Mouse (Mus musculus) spleen, postnatal 36 days (tissue): Measurements from ENCODE around the gene Gcn1l1.
"Not testable (repeated sequence)": the region's sequence is repeated elsewhere in the genome, so short reads cannot be mapped to it uniquely, and the experiment has no call there.

Source experiments
- DNase-seq, 2 experiments: peaks; one replicate each; pipeline ENCODE4 v3.0.0; 2022; ENCODE audit warnings: low spot score in 2 of 2, mixed read lengths in 1 of 2

Gcn1l1 gene

DNA sequence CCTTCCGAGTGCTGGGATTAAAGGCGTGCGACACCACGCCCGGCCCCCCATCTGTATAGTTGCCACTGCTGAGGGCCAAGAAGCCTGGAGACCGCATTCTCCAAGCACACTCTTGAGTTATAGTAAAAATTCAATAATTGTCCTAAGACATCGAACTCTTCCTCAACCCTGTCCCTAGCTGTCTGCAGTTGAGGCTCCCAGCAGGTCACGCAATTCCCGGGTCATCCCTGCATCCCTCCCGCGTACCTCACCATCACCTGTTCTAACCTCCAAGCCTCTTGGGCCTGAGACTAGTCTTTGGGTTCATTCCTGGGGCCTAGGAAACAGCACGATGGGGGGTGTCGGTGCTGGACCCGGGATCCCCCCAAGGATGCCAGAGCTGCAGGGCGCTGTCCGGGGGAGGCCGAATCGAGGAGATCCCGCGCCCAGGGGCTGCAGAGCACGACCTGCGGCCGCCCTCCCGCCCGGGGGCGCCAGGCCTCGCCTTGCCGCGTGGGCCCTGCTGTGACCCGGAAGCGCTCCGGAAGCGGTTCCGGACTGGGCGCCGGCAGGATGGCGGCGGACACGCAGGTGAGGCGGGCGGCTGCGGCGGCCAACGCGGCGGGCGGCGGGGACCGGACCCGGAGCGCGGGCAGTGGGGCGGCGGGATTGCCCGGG lies at the start of gene Gcn1l1:
Gene Gcn1l1 (plus strand): TSS at position 518 of the 657 bp plus-strand sequence.
- peak; percentile 75 to 78 for DNase-seq

DNA sequence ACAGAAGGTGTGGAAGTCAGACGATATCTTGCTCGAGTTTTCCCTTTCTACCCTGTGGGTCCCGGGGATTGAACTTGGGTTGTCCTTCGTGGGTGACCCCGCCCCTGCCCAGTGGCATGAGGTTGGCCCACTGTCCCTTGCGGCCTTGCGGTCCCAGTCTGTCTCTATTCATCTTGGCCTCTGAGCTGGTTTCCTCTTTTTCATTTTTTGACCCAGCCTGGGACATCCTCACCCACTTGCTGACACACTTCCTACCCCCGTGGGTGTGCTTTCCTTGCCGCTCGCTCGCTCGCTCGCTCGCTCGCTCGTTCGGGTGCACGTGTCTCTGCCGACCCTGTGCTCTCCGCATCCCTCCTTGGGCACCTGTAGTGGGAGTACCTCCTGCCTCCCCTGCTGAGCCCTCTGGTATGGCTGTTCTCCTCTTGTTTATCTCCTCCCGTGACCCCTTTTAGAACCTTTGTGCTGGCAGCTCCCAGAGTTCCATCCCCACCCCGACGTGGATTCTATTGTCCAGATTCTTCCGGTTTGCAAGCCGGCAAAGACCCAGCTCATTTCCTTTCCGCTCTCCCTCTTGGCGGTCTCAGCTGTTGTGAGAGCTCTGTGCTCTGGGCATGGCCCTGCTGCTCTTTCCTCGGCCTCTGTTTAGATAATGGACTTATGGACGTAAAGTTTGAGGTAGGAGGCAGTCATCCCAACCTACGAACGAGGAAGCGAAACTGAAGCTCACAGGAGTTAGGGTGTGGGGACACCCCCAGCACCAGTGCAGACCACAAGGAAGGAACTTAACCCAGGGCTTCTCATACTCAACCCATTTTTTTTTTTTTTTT lies 48.8 kb upstream of the Gcn1l1 start:
- DNase-seq = peak; percentile 87 to 88

DNA sequence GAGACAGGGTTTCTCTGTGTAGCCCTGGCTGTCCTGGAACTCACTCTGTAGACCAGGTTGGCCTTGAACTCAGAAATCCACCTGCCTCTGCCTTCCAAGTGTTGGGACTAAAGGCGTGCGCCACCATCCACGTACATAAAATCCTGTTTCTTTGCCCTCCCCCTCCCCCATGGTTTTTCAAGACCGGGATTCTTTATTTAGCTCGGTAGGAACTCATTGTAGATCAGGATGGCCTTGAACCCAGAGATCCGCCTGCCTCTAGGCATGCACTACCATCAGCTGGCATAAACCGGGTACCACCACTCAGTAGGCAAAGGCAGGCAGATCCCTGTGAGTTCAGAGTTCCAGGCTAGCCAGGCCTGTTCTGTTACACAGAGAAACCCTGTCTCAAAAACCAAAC lies 48.1 kb upstream of the Gcn1l1 start:
- no peak for DNase-seq

DNA sequence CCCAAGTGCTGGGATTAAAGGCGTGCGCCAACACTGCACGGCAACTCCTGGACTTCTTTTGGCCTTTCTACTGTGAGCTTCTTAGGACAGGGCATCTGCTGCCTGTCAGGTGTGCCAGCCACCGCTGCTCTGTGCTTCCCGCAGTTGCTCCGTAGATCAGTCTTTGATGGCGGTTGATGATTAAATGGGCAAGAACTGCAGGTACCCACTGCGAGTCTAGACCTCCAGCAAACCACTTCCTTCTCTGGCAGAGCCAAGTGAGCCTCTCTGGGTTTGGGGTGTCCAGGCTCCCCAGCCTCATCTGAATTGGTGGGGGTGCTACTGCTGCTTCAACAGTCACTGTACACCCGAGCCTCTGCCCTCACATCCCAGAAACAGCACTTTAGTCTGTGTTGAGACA lies 47.6 kb upstream of the Gcn1l1 start:
- no peak for DNase-seq

DNA sequence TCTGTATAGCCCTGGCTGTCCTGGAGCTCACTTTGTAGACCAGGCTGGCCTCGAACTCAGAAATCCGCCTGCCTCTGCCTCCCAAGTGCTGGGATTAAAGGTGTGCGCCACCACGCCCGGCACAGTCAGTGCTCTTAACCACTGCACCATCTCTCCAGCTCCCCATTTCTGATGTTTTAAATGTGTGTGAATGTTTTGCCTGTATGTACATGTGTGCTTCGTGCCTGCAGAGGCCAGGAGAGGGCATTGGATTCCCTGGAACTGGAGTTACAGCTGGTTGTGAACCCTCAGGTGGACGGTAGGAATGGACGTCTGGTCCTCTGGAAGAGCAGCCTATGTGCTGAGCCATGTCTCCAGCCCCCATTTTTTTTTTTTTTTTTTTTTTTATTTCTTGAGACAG lies 46.8 kb upstream of the Gcn1l1 start:
- not testable (repeated sequence) for DNase-seq

DNA sequence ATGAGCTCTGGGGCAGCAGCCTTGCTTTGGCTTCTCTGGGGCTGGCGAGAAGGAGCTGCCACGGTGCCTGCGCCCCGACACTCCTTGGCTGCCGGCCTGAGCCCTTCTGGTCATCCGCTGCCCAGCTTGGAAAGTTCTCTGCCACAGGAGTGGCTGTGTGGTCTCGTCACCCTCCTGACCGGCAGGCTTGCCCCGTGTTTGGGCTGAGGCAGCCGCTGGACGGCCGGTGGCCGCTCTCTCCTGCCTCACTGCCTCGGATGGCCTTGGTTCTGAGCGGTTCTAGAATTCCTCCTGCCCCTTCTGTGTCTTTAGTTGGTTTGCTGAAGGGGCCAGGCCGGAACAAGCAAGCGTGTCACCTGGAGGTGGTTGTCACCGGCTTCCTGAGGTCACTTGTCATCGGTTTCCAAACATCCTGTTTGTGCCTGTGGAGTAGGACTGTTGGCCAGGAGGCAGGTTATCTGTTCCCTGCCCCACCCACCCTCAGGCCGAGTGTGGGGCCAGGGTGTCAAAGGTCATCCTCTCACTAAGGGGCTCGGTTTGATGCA lies 44.7 kb upstream of the Gcn1l1 start:
- no peak for DNase-seq

DNA sequence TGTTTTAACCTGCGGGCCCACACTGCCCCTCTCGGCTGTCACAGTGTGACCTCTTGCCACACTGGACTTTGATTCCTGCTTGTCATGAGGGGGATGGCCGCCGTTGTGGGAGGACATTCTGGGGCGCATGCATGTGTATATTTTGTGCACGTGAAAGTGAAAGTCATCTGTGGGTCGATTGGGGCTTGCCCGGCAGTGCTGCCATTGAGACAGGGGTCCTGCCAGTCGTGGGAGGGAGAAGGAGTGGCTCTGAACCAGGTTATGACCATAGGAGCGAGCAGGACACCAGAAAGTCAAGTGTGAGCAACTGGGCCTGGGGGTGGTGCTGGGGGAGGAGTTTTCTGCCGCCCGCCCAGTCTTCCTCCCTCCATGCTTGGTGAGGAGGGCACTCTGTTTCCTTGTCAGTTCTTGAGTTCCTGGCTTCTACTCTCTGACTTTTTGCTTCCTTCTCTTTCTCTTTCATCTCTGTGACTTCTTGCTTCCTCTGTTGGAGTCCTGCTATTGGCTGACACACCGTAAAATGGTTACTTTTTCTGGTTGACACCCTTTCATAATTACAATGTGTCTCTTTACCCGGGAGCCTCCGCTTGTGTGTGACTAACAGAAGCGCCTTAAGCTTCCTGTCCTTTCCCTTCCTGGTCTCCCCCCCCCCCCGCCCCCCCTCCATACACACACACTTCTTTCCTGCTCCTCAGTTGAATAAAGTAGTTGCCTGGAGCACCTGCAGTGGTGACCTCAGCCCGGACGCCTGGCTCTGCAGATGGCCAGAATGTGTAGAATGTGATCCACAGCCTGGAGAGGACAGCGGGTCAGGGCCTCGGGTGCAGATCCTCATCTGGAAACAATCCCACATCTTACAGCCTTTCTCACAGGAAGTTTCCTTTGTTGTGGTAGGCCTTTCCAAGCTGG lies 43.2 kb upstream of the Gcn1l1 start:
- DNase-seq = peak; percentile 64 to 66

DNA sequence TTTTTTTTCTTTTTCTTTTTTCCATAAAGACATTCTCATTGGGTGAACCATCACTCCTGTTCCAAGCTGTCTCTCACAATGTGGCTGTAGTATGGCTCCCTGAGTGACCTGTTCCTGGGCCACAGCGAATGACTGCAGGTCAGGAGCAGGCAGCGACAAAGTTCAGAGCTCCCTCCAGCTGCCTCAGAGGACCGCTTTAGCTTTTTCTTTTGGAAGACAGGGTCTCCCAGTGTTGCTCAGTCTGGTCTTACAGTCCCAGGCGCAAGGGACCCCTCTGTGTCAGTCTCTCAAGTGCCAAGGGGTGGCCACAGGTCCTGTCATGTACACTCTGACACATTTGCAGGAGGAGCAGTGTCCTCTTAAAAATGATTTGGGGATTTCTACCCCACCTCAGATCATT lies 42.5 kb upstream of the Gcn1l1 start:
- DNase-seq = no peak

DNA sequence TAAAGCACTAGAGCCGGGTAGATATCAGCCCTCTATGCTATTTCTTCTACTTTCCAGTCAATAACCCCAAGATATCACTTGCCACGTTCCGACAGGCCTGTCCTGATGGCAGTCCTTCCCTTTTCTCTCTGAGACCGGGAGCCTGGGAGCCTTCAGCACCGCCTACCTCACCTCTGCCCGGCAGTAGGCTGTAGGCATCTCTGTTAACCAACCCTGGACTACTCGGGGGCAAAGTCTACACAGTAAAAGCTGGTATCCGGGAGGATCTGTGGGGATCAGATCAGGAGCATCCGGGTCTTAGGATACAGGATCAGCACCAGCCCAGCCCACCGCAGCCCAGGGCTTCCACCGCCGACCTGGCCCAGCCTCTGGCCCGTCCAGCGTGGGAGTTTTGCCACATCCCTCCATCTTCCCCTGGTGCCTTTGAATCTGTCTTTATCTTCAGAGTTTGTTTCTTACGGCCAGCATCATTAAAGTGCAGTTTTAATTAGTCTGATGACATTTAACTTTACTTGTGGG lies 42.0 kb upstream of the Gcn1l1 start:
- no peak for DNase-seq

DNA sequence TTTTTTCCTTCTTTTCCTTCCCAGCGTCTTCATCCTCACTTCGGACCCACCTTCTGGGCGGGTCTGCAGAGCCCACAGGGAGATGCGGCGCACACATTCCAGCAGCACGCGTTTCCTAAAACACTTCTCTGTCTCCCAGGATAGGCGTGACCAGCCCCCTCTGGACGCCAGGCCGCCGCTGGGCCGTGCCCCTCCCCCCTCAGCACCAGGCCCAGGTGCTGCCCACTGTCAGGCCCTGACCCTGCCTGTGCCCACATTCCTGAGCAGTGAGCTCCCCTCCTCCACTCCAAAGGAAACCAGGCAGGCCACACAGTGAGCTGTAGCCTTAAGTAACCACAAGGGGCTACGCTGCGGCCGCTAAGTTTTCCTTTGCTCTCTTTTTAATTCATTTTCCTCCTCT lies 41.1 kb upstream of the Gcn1l1 start:
- no peak for DNase-seq

DNA sequence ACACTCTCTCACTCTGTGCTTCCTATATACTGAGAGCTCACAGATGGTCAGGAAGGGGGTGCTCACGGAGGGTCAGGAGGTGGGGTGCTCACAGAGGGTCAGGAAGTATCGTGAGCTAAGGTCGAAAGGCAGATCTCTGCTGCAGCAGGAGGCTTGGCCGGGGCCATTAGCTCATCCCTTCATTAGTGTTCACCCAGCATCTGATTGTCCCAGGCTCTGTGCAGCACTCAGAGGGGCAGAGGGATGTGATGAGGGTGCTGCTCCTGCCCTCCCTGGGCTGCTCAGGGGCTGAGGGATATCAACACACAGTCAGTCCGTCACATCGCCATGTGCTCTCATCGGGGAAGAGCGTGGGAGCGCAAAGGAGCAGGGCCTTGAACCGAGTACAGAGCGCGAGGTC lies 40.6 kb upstream of the Gcn1l1 start:
- DNase-seq = no peak

DNA sequence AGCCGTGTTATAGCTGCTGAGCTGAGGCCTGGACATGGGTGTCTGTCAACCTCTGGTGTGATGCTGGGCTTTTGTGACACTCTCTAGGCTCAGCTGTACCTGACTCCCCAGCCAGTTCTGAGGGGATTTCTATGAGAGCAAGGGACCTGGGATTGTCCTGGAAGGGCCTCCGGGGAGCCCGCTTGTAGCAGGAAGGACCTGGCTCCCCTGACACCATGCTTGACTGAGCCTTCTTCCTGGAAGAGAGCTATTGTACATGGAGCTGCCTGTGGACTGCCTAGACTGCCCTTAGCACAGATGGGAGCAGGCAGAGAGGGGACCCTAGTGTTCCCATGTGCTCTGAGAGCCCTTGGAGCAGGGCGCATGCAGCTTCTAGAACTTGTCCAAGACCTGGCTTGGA lies 39.6 kb upstream of the Gcn1l1 start:
- DNase-seq = no peak

DNA sequence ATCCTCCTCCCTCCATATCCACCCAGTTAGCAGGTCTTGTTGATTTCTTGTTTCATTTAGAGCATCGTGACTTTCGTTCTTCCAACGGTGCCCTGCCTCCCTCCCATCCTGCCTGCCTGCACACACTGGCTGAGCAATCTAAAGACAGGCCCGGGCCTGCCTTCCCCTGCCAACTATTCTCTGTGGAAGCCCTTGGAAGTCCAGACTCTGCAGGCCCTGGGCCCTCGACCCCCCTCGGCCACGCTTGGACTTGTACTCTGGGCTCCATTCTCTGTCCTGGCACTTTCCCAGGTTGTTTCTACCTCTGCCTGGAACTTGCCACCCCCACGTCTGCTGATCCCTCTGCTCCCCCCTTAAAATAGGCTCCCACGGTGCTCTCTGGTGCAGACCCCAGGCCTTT lies 39.1 kb upstream of the Gcn1l1 start:
- DNase-seq = no peak

DNA sequence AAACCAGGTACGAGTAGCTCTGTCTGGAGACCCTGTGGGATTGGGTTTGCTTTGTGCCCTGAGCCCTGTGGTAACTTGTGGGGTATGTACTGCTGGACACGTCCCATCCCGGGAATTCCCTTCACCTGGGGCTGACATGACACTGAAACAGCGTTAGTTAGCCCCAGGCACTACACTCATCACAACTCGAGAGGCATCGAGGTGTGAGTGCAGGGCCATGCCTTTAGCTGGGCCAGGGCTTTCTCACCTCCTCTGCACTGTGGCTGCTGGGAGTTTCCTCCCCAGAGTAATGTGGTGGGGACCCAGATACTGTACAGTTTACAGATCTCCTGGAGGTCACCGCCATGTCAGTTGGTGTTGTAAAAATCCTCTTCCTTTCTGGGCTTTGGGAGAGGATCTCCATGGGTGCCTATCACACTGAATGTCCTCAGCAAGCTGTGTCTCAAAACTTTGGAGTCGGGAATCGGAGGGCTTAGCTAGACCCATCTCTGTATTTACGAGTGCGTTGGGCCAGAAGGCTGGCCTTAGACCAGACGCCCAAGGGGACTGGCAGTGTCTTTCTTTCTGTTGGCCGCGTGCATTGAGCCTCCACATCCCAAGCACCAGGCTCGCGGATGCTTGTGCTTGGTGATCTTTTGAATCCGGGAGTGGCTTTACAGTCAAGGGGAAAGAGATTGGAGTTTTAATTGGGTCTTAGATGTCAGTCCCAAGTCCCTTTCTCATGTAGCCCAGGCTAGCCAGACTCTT lies 38.4 kb upstream of the Gcn1l1 start:
- DNase-seq = no peak

DNA sequence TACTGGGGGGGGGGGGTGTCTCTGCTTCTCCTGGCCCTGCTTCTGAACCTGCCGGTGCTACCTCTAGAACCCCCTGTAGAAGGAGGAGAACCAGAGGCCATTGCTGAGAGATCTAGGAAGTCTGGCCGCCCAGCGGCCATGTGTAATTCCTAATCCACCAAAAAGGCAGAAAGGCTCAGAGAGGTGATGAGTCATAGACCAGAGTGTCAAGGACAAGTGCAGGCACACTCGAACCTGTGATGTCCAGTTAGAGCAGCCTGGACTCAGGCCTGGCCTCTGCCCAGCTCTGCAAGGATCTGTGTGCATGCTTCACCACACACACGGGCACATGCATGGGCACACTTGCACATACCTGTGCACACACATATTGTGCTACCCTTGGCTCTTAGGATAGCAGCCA lies 36.9 kb upstream of the Gcn1l1 start:
- DNase-seq = no peak

DNA sequence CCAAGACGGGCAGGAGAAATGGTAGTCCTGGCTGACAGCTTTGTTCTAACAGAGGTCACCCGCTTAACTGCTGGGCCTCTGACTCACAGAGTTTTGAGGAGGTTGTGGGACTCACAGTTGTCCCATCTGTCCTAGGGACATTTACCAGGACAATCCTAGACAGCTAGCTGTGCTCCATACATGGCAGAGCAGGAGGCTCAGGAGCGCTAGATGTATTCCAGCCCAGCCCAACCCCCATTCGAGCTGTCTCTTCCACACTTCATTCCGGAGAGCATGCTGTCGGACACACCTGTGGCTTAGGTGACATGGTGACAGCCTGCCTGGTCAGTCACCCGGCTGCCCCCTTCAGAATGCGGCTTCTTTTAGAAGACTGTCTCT lies 35.7 kb upstream of the Gcn1l1 start:
- no peak for DNase-seq

DNA sequence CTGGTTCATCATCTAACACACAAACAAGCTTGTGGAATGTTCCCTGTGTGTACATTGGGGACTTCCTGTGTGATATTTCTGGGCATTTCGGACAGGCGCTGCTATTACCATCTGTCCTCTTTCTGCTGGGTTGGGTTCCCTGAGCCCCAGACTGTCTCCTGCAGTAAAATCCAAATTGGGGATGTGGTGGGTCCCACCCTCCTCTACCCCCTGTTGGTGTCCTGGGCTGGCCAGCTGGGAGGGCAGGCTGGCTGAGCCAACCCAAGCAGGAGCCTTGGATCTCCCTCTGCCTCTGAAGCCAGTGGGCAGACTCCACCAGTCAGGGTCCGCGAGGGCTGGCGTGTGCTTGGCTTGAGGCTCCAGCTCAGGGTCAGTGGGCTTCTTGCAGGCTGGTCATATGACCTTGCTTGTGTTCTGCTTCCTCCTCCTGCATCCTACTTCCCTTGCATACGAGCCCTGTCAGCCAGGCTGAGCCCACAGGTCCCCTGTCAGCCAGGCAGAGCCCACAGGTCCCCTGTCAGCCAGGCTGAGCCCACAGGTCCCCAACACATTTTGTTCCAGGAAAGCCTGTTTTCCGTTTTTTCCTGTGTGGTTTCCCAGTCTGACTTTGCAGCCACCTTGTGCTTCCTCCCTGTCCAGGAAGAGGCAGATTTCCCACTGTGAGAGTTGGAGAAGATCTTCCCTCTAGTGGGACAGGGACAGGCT lies 35.2 kb upstream of the Gcn1l1 start:
- no peak for DNase-seq

DNA sequence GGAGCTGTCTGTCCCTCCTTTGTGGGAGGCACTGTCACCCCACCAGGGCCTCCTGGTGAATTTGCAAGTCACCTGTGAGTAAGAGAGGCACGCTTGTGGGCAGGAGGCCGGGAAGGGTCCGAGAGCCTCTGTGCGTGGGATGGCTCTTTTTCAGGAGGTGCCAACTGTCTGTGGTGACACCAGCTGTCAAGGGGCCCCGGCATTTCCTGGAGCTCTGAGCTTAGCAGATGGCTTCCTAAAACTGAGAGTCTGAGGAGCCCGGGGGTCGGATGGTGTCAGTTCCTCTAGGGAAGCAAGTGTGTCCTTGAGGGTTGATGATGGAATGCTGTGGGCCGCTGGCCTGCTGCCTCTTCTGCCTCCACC lies 34.6 kb upstream of the Gcn1l1 start:
- no peak for DNase-seq

DNA sequence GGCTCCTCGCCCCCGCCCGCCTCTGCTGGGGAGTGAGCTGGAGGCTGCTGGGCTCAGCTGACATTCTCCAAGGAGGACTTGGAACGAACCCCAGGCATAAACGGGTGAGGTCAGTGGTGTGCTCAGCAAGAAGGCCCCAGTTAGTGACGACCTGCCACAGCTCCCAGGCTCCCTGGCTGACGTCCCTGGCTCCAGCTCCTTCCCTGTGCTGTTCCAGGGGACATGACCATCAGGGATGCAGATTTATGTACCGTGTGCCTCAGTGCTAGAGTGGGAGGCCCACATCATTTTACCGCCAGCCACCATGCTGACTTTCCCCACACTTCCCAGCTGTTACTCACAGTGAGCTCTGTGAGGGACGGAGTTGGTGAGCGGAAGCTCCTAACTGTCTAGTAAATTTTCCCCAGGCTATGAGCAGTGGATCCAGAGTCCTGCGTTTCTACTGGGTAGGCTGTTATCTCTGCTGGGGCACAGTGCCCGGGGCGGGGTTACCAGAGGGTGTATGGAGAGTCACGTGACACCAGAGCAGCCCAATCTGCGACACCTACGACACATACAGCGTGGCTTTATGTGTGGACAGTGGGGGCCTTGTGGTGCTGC lies 33.3 kb upstream of the Gcn1l1 start:
- DNase-seq = peak; percentile 56 to 68

DNA sequence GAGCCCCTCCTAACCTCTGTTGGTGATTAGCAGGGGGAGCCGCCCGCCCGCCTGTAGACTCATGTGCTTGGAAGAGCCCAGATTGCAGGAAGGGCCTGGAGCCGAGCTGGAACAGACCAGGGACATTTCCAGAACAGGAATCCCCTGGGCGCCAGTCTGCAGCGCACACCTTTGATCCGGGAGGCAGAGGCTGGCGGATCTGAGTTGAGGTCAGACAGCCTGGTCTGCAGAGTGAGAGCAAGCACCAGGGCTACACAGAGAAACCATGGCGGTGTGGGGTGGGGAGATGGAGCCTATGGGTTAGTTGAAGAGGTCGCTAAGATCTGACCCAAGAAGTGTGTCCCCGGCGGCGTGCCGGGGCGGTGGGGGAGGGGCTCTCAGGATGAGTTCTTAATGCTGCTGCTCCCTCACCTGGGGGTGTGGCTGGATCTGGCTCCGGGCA lies 30.7 kb upstream of the Gcn1l1 start:
- DNase-seq = no peak
